Mouse (Mus musculus) right cerebral cortex, adult 2 months (tissue): ENCODE measurements at regions not wholly inside any gene's neighbourhood (a gene's known extent, or its start where the extent isn't known, plus 50 kb on each side); places are given as distances from the start of the nearest gene placed in this dataset.

Source experiments
- DNase-seq, 2 experiments: peaks; one replicate each; pipeline ENCODE4 v3.0.0; 2021 to 2022; ENCODE audit warnings: low spot score in 2 of 2

- DNase-seq = no peak
These were observed 52.3 kb upstream of the Cux1 start for GRCm38 (mm10) chr5:136619315-136620231.

- no peak for DNase-seq
These were observed 52.9 kb upstream of the Cux1 start for GRCm38 (mm10) chr5:136620234-136620633.

GRCm38 (mm10) chr5:136621336-136622125 is 54.2 kb upstream of the Cux1 start:
- DNase-seq = no peak

GRCm38 (mm10) chr5:136622152-136622551 is 54.9 kb upstream of the Cux1 start:
- no peak for DNase-seq

- DNase-seq = peak; percentile 69 to 72
These were observed 55.6 kb upstream of the Cux1 start for GRCm38 (mm10) chr5:136622721-136623542.

GRCm38 (mm10) chr5:136623791-136624190 is 56.5 kb upstream of the Cux1 start:
- DNase-seq = no peak

- no peak for DNase-seq
These were observed 58.1 kb upstream of the Cux1 start for GRCm38 (mm10) chr5:136625176-136625991.

- DNase-seq = no peak
These were observed 59.0 kb upstream of the Cux1 start for GRCm38 (mm10) chr5:136626142-136626771.

- DNase-seq = no peak
These were observed 59.6 kb upstream of the Cux1 start for GRCm38 (mm10) chr5:136626891-136627290.

- DNase-seq = peak; percentile 8 to 28
These were observed 60.5 kb upstream of the Cux1 start for GRCm38 (mm10) chr5:136627671-136628292.

GRCm38 (mm10) chr5:136628502-136628901 is 61.2 kb upstream of the Cux1 start:
- no peak for DNase-seq

GRCm38 (mm10) chr5:136632286-136632685 is 60.7 kb upstream of the Myl10 start:
- no peak for DNase-seq

- DNase-seq = no peak
These were observed 59.0 kb upstream of the Myl10 start for GRCm38 (mm10) chr5:136633901-136634300.

- no peak for DNase-seq
These were observed 57.8 kb upstream of the Myl10 start for GRCm38 (mm10) chr5:136635119-136635518.

GRCm38 (mm10) chr5:136636476-136636875 is 56.5 kb upstream of the Myl10 start:
- no peak for DNase-seq

GRCm38 (mm10) chr5:136637872-136638271 is 55.1 kb upstream of the Myl10 start:
- peak; percentile 49 to 53 for DNase-seq

- DNase-seq = no peak
These were observed 51.9 kb upstream of the Myl10 start for GRCm38 (mm10) chr5:136640871-136641619.

- no peak for DNase-seq
These were observed 50.7 kb upstream of the Myl10 start for GRCm38 (mm10) chr5:136642208-136642607.
